Mouse (Mus musculus) stomach, postnatal 0 days (tissue): ENCODE results near the gene Tma7.

ENCODE experiments used
- CTCF ChIP-seq: IDR thresholded peaks from 2 replicates; pipeline ENCODE4 v1.5.1; 2016; ENCODE audit warnings: antibody characterized with exemption, low read depth, mild to moderate bottlenecking, moderate library complexity
- EP300 ChIP-seq: optimal IDR thresholded peaks from 2 replicates; pipeline ENCODE3; 2016; ENCODE audit warnings: antibody characterized with exemption

- TF ChIP-seq EP300 (no peak), CTCF (no peak)
Measured at GRCm38 (mm10) chr9:109090446-109090845, 8.1 kb upstream of the Tma7 start.
